Mouse (Mus musculus): ENCODE measurements around the gene Gab2. TPM values are rescaled to one million over a fixed set of nuclear protein-coding genes. Genes with fewer than 3 reads are reported as not detected.

Gene Gab2
- polyA plus RNA-seq, 1 experiment, result 44.7 TPM

DNA sequence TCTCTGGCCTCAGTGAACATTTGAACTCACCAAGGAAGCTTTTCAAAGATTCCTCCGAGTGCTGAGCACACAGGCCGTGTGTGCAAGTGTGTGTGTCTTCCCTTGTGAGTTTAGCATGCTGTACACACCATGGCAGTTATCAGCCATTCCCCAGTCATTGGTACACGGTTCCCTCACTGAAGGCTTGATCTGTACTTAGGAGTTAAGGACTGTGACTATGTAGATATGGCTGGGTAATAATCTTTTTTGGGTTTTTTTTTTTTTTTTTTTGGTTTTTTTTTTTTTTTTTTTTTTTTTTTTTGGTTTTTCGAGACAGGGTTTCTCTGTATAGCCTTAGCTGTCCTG is 265.4 kb downstream of the Gab2 start:
- Histone ChIP-seq H3K27ac (ENCODE audit: insufficient read depth, low read depth, low read length) (no peak overlapping the region), H3K4me1 (ENCODE audit: control insufficient read depth, insufficient read depth, low read length) (peaks cover 19% of the 10 kb centered on the region), H3K4me3 (ENCODE audit: insufficient read depth, low read length) (no peak overlapping the region)
- TF ChIP-seq POLR2A (IDR thresholded peaks at IDR 0.05; ENCODE audit: borderline replicate concordance, low read depth, low read length) (no peak), CTCF (IDR thresholded peaks at IDR 0.05; ENCODE audit: low read depth, low read length) (no peak)

DNA sequence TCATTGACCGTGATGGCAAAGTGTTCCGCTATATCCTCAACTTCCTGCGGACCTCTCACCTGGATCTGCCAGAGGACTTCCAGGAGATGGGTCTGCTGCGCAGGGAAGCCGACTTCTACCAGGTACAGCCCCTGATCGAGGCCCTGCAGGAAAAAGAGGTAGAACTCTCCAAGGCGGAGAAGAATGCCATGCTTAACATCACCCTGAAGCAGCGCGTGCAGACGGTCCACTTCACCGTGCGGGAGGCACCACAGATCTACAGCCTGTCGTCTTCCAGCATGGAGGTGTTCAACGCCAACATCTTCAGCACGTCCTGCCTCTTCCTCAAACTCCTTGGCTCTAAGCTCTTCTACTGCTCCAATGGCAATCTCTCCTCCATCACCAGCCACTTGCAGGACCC is 266.1 kb downstream of the Gab2 start:
- H3K27ac ChIP-seq (ENCODE audit: insufficient read depth, low read depth, low read length), result no peak overlapping the region
- H3K4me3 ChIP-seq (ENCODE audit: insufficient read depth, low read length), result no peak overlapping the region
- no peak for TF ChIP-seq POLR2A (IDR thresholded peaks at IDR 0.05; ENCODE audit: borderline replicate concordance, low read depth, low read length)
- TF ChIP-seq CTCF (IDR thresholded peaks at IDR 0.05; ENCODE audit: low read depth, low read length), result no peak
- H3K4me1 ChIP-seq (ENCODE audit: control insufficient read depth, insufficient read depth, low read length), result peaks cover 20% of the 10 kb centered on the region

DNA sequence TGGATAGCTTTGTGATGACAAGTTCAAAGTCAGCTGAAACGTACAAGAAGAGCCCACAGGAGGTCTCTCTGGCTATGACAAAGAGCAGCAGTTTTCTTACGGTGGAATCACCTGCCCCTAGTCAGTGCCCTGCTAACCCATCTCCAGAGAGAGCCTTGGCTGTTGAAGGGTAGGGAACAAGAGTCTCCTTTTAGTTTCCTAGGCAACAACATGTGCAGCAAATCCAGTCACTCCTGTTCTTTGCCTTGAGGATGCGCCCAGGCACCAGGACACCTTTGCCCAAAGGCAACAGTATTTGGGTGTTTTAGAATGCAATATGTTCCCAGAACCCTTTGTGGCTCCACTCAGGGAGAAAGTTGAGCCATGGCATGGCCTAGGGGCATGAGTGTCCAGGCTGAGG is 266.9 kb downstream of the Gab2 start:
- H3K27ac ChIP-seq (ENCODE audit: insufficient read depth, low read depth, low read length), result no peak overlapping the region
- peaks cover 17% of the 10 kb centered on the region for H3K4me1 ChIP-seq (ENCODE audit: control insufficient read depth, insufficient read depth, low read length)
- H3K4me3 ChIP-seq (ENCODE audit: insufficient read depth, low read length), result no peak overlapping the region
- TF ChIP-seq POLR2A (IDR thresholded peaks at IDR 0.05; ENCODE audit: borderline replicate concordance, low read depth, low read length) (no peak), CTCF (IDR thresholded peaks at IDR 0.05; ENCODE audit: low read depth, low read length) (no peak)

DNA sequence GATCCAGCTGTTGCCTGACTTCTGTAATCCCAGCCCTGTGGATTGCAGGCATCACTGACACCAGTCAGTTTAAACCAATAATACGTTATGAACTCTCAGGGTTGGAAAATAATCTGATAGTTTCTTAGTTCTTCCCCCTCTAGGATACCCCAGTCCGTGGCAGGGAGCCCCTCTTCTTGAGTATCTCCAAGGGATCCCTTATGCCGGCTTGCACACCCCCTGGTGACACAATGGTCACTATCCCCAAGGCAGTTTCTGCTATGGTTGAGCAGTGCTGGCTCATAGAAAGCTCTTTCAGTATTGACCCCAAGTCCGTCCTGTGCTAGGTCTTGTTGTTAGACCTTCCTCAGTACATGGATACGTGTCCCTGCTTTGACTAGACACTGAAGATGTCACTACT is 267.4 kb downstream of the Gab2 start:
- peaks cover 19% of the 10 kb centered on the region for H3K4me1 ChIP-seq (ENCODE audit: control insufficient read depth, insufficient read depth, low read length)
- TF ChIP-seq POLR2A (IDR thresholded peaks at IDR 0.05; ENCODE audit: borderline replicate concordance, low read depth, low read length) (no peak), CTCF (IDR thresholded peaks at IDR 0.05; ENCODE audit: low read depth, low read length) (no peak)
- no peak overlapping the region for H3K27ac ChIP-seq (ENCODE audit: insufficient read depth, low read depth, low read length)
- H3K4me3 ChIP-seq (ENCODE audit: insufficient read depth, low read length), result no peak overlapping the region

DNA sequence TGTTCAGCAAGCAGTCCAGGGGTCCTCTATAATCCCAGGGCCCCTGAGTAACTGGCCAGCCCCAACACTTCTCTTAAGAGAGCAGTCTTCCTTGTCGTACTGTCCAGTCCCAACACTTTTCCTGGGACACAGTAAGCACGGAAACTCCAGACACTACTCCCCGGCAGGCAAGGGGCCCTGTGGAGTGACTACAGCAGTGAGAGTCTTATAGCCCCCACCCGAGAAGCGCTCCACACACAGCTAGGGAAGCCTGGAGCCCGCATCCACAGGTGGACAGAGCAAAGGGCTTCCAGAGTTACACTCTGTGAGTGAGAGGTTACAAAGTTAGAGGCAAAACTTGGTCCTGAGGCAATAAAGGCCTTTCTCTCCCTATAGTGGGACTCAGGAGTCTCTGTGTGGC is 268.1 kb downstream of the Gab2 start:
- no peak for TF ChIP-seq CTCF (IDR thresholded peaks at IDR 0.05; ENCODE audit: low read depth, low read length)
- no peak for TF ChIP-seq POLR2A (IDR thresholded peaks at IDR 0.05; ENCODE audit: borderline replicate concordance, low read depth, low read length)
- no peak overlapping the region for H3K27ac ChIP-seq (ENCODE audit: insufficient read depth, low read depth, low read length)
- peaks cover 23% of the 10 kb centered on the region for H3K4me1 ChIP-seq (ENCODE audit: control insufficient read depth, insufficient read depth, low read length)
- no peak overlapping the region for H3K4me3 ChIP-seq (ENCODE audit: insufficient read depth, low read length)

DNA sequence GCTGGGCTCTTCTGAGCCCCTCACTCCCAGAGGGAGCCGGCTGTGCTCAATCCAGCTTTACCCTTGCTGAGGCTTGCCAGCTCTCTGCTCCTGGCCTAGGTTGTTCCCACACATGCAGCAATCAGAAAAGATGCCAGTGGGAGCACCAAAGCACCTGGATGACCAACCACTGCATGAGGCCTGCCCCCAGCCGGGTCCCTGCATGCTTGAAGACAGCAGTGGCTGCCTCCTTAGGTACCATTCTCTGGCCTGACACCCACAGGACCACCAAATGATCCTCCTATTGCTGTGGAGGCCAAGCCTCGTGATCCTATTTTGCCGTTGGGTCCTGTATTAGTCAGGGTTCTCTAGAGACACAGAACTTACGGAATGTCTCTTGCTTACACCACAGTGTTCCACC is 269.5 kb downstream of the Gab2 start:
- no peak for TF ChIP-seq CTCF (IDR thresholded peaks at IDR 0.05; ENCODE audit: low read depth, low read length)
- no peak for TF ChIP-seq POLR2A (IDR thresholded peaks at IDR 0.05; ENCODE audit: borderline replicate concordance, low read depth, low read length)
- no peak overlapping the region for H3K4me3 ChIP-seq (ENCODE audit: insufficient read depth, low read length)

DNA sequence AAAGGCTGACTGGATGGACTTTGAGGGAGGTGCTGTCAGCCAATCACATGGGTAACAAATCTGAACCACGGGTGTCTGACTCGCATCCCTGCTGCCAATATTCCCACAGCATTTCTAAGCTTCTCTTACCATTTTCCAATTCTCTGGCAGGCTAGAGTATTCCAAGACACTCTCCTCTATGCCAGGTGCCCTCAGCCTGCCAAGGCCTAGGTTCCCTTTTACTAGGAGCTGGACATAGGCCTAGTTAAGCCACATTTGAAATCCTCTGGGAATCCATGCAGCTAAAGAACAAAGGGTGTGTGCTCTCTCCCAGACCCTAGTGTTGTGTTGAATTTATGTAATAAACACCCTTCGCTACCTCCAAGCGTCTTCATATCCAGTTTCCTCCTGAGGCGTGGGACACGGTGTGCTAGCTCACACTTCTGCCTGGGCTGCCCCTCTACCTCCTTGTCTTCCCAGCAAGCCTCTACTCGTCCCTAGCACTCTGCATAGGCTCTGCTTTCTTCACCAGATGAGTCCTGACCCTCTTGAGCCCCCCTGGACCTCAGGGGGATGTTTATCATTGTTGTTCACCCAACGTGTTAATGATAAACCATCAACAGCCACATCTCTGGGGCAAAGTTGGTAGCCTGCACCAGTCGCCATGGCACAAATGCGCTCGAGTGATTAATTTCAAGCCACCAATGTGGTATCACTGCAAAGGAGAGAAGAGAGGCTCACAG is 270.6 kb downstream of the Gab2 start:
- no peak overlapping the region for H3K4me3 ChIP-seq (ENCODE audit: insufficient read depth, low read length)
- TF ChIP-seq POLR2A (IDR thresholded peaks at IDR 0.05; ENCODE audit: borderline replicate concordance, low read depth, low read length) (no peak), CTCF (IDR thresholded peaks at IDR 0.05; ENCODE audit: low read depth, low read length) (no peak)
- H3K27ac ChIP-seq (ENCODE audit: insufficient read depth, low read depth, low read length), result no peak overlapping the region
- peaks cover 43% of the 10 kb centered on the region for H3K4me1 ChIP-seq (ENCODE audit: control insufficient read depth, insufficient read depth, low read length)

More for the DNA sequence above, 269.5 kb downstream of the Gab2 start:
- Histone ChIP-seq H3K27ac (ENCODE audit: insufficient read depth, low read depth, low read length) (no peak overlapping the region), H3K4me1 (ENCODE audit: control insufficient read depth, insufficient read depth, low read length) (peaks cover 35% of the 10 kb centered on the region)

DNA sequence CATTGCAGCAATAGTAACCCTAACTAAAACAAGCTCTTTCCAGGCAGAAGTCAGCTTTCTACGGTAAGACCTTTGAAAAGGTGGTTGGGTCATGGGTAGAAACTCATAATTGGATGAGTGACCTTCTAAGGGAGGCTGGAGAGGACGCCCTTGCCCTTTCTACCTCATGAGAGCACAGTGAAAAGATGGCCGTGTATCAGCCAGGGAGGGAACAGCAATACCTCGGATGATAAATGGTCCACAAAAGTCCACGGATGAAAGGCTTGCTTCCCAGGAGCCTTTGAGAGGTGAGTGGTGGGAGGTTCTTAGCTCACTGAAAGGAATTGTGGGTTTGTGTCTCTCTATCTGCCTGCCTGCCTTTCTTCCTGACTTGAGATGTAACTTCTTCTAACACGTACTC is 272.0 kb downstream of the Gab2 start:
- TF ChIP-seq CTCF (IDR thresholded peaks at IDR 0.05; ENCODE audit: low read depth, low read length) (no peak), POLR2A (IDR thresholded peaks at IDR 0.05; ENCODE audit: borderline replicate concordance, low read depth, low read length) (no peak)
- no peak overlapping the region for H3K27ac ChIP-seq (ENCODE audit: insufficient read depth, low read depth, low read length)
- H3K4me1 ChIP-seq (ENCODE audit: control insufficient read depth, insufficient read depth, low read length), result peaks cover 57% of the 10 kb centered on the region
- no peak overlapping the region for H3K4me3 ChIP-seq (ENCODE audit: insufficient read depth, low read length)

DNA sequence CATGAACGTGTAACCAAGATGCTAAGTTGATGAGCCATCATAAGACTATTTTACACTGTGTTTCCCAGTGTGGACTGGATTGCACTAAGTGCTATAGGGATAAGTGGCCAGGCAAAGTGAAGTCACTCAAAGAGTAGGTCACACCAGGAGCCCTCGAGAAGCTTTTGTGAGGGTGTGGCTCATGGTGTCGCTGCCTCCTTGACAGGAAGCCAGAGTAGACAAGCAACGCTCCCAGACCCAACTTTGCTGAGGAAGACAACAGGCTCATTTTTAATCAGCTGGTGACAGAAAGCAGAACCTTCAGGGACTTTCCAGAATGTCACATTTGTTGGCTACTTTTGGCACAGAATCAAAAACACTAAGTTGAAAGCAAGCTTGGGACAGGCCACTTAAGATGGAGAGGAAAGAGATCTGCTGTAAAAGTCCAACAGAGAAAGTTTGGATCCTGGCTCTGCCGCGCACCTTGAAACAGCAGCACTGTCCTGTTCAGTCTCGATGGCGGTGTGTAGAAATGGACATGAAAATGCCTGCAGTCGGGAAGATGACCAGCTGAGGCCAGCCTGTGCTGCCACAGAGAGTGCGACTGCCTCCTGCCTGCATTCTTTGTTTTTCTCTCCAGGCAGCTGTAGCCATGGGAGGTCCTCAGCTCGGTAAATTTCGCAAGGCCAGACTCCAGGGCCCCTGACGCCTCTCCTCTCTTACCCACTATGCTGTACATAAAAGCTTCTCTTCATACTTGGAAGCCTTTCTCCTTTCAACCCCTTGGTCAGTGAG is 273.9 kb downstream of the Gab2 start:
- TF ChIP-seq CTCF (IDR thresholded peaks at IDR 0.05; ENCODE audit: low read depth, low read length) (no peak), POLR2A (IDR thresholded peaks at IDR 0.05; ENCODE audit: borderline replicate concordance, low read depth, low read length) (no peak)
- Histone ChIP-seq H3K4me3 (ENCODE audit: insufficient read depth, low read length) (peak overlapping the region; percentile 2; the same call in 1 of the 2 replicates), H3K4me1 (ENCODE audit: control insufficient read depth, insufficient read depth, low read length) (peaks cover 58% of the 10 kb centered on the region), H3K27ac (ENCODE audit: insufficient read depth, low read depth, low read length) (peak overlapping the region; percentile 99)

DNA sequence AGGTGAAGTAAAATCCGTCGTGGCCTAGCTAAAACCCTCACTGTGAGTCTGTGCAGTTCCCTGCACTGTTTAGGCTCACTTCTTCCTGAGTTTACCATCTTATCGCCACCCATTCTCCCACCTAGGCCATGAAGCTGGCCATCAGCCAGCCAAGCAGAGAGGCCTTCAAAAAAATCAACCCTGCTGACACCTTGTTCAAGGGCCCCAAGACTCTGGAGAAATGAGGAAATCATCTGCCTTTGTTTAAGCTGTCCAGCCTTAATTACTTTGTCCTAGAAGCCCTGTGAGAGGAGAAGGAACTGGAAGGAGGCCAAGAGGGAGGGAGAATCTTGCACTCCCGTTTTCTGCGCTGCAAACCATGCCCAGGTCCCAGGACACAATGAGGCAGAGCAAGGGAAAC is 274.9 kb downstream of the Gab2 start:
- peaks cover 60% of the 10 kb centered on the region for H3K4me1 ChIP-seq (ENCODE audit: control insufficient read depth, insufficient read depth, low read length)
- H3K27ac ChIP-seq (ENCODE audit: insufficient read depth, low read depth, low read length), result peak overlapping the region; percentile 99
- TF ChIP-seq POLR2A (IDR thresholded peaks at IDR 0.05; ENCODE audit: borderline replicate concordance, low read depth, low read length), result no peak
- TF ChIP-seq CTCF (IDR thresholded peaks at IDR 0.05; ENCODE audit: low read depth, low read length), result no peak
- H3K4me3 ChIP-seq (ENCODE audit: insufficient read depth, low read length), result 0 out of 2 replicates have a peak overlapping the region, but pooled peaks have one; percentile 7
